Mouse (Mus musculus): ENCODE measurements at regions not wholly inside any gene's neighbourhood (a gene's known extent, or its start where the extent isn't known, plus 50 kb on each side); places are given as distances from the start of the nearest gene placed in this dataset.

DNA sequence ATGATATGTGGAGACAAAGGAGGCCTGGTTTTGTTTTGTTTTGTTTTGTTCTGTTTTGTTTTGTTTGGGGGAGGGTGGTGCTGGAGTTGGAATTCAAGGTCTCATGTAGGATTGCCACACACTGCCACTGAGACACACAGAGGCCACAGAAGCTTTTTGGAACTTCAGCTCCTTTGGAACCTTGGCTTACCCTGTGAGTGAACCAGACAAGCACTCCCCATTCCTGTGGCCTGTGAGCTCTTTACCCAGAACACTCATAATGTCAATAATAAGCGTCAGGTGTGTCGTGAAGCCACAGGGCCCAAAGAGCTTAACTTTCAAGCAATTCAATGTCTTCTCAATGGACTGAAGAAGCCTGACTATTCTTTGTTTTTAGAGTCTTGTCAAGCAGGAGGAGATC is 70.2 kb upstream of the Il15 start:
- DNase-seq (ENCODE audit: low spot score): no peak

DNA sequence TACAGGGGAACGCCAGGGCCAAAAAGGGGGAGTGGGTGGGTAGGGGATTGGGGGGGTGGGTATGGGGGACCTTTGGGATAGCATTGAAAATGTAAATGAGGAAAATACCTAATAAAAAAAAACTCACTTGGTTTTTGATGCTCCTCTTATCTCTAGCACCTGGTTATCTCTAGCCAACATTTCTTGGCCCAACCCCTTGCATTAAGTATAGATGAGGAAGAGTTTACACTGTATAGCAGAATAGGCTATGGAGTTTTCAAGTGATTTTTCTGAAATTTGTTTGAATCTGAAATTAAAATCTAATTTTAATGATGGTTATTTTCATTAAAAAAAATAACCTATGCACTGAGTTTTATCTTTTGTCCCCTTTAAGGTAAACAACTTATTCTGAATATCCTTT is 68.8 kb upstream of the Il15 start:
- no peak for DNase-seq (ENCODE audit: low spot score)

DNA sequence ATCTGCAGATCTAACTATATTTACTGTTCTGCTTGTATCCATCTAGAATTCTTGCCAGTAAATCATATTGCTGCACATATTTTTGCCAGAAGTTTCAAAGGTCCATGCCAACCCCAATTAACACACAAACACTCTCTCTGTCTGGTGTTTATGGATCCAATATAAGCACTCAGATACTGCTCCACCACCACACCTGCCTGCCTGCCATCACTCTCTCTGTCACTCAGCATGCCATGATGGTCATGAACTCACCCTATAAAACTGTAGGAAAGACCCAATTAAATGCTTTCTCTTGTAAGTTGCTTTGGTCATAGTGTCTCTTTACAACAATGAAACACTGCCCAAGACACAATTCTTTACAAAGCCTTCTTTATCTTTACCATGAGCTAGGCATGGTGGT is 66.8 kb upstream of the Il15 start:
- DNase-seq (ENCODE audit: low spot score): no peak

DNA sequence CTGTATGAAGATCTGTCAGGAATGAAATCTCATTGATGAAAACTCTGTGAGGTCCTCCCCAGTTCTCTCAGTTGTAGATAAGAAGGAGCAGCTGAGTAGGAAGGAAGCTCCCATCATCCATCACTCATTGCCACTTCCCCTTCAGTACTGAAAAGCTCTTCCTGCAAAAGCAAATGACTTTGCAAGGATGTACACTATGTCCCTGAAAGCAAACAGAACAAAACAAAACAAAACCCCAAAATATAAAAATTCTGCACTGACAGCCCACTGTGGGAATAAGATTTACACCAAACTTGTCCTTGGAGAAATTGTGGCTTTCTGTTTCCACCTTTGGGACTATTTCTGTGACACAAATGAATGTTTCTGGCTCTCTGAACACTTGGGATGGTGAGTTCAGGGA is 59.8 kb upstream of the Il15 start:
- no peak for DNase-seq (ENCODE audit: low spot score)

DNA sequence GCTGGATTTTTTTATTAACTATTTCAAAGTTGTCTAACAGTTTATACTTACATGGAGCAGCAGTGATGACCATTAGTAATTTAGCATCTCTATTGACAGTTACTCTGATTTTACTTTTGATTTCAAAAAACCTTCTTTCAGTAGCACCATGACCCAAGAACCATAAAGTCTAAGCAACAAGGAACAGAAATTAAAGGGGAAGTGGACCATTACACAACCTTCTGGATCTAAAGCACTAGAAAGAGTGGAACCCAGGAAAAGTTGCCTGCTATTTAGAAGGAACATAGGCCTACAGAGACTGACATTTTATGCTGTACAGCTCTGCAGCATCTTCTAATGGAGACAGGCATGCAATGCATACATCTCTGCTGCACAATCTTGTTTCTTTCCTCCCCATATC is 56.0 kb upstream of the Il15 start:
- DNase-seq (ENCODE audit: low spot score): no peak

DNA sequence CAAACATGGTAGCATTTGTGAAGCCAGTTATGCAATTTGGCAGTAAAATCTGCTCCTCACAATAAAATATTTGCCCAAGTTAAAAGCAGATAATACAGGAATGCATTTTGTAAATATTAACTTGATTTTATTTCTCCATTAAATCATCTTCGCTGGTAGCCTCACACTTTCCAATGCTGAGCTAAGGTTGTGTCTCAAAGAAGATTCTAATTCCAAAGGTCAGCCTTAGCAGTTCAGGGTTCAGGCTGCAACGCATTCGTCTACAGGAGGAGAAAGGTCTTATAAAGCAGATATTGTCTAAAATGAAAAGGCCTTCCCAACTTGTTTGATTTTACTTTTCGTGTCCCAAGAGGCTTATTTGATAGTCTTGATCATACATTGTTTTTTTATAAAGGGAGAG is 51.0 kb upstream of the Il15 start:
- no peak for DNase-seq (ENCODE audit: low spot score)

Data from testis, postnatal 14 days (tissue).